Mouse (Mus musculus): Measurements from ENCODE around the gene Tfap4.

- TF ChIP-seq CTCF (IDR thresholded peaks at IDR 0.05; ENCODE audit: borderline replicate concordance, control insufficient read depth, extremely low read depth, insufficient read depth, low read length, poor library complexity) (no peak), POLR2A (IDR thresholded peaks at IDR 0.05; ENCODE audit: control insufficient read depth, extremely low read depth, insufficient read depth, low read length, poor library complexity) (no peak)
Measured at GRCm38 (mm10) chr16:4543266-4543665, 16.4 kb downstream of the Tfap4 start.
